Mouse (Mus musculus): ENCODE data around the gene Themis2. TPM values are rescaled to one million over a fixed set of nuclear protein-coding genes. Genes with fewer than 3 reads are reported as not detected.

Themis2 gene
- 100 to 1,000 TPM; 154 to 165 TPM for total RNA-seq (2023)

GRCm38 (mm10) chr4:132796196-132796886, at the start of gene Themis2:
TSS of gene Themis2 (minus strand) at chr4:132796387.

GRCm38 (mm10) chr4:132842970-132843704, 47.0 kb upstream of the Themis2 start, which contains the start of gene Ppp1r8:
TSS of gene Ppp1r8 (minus strand) at chr4:132843169.

GRCm38 (mm10) chr4:132767914-132768876, 28.0 kb downstream of the Themis2 start, which contains the start of gene Rpa2:
TSS of gene Rpa2 (plus strand) at chr4:132768332.

GRCm38 (mm10) chr4:132756974-132757373, 39.2 kb downstream of the Themis2 start, which contains the start of gene Smpdl3b:
TSS of gene Smpdl3b (minus strand) at chr4:132757252.

GRCm38 (mm10) chr4:132732148-132732684, 64.0 kb downstream of the Themis2 start, which contains the start of gene Xkr8:
TSS of gene Xkr8 (minus strand) at chr4:132732546.

Other genes starting within 250 kb of the Themis2 start
- 1 to 10 TPM; 1.3 to 1.9 TPM for gene Ptafr, start 232.3 kb downstream of the Themis2 start, total RNA-seq (2023)
- 10 to 100 TPM; 40.7 to 44.9 TPM for gene Eya3, start 157.4 kb downstream of the Themis2 start, total RNA-seq (2023)
- 1 to 10 TPM; 2.6 to 4.2 TPM for gene Xkr8, start 63.8 kb downstream of the Themis2 start, total RNA-seq (2023)
- gene Smpdl3b, start 39.1 kb downstream of the Themis2 start, total RNA-seq (2023) = under 1 TPM in 1 of 2 experiments, not detected in 1; 0.26 TPM
- 10 to 100 TPM; 42.3 to 44.5 TPM for gene Rpa2, start 28.1 kb downstream of the Themis2 start, total RNA-seq (2023)
- gene Ppp1r8, start 46.8 kb upstream of the Themis2 start, total RNA-seq (2023) = 10 to 100 TPM; 42.5 to 48.2 TPM
- 10 to 100 TPM; 22.4 to 24.0 TPM for gene Stx12, start 88.1 kb upstream of the Themis2 start, total RNA-seq (2023)
- gene Fam76a, start 126.2 kb upstream of the Themis2 start, total RNA-seq (2023) = 10 to 100 TPM; 30.0 to 31.8 TPM
- gene Fgr, start 177.7 kb upstream of the Themis2 start, total RNA-seq (2023) = 10 to 100 TPM; 27.0 to 36.4 TPM
- 10 to 100 TPM; 70.2 to 85.7 TPM for gene Ahdc1, start 214.9 kb upstream of the Themis2 start, total RNA-seq (2023)